ENCODE assay signal across 8 mouse cellular contexts in the genomic region with DNA sequence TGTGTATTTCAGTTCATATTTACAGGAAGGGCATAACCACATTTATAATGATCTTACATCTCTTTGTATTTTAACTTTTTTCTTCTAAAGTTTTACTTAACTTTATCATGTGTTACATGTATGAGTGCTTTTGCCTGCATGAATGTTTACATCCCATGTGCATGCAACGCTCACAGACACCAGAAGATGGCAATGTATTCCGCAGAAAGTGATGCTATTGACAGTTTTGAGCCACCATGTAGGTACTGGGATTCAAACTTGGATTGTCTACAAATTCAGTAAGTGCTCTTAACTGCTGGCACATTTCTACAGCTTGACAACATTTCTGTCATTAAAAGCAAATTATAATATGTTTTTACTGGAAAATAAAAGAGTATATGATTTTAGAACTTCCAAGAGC. TPM values are rescaled to one million over a fixed set of nuclear protein-coding genes. Genes with fewer than 3 reads are reported as not detected.
A peak's percentile ranks its signal among the peaks of the same experiment; 100 is the strongest.
DNase-seq lines count a peak whose midpoint lies in the region; ATAC-seq and TF ChIP-seq lines count a peak whose summit lies in the region.
"Had no signal": no experiment of that assay in that cellular context is flagged by ENCODE, and none has a peak within 500 bp of the region (broad histone marks: within the 10 kb centered on the region; RNA-seq: fewer than 3 reads in every experiment).

No protein-coding gene starts in this region.

- H3K9ac ChIP-seq in liver, embryonic 12.5 days, result no peak overlapping the region
- no peak overlapping the region for H3K9ac ChIP-seq in hindbrain, embryonic 14.5 days
- H3K9ac ChIP-seq: midbrain, embryonic 12.5 days had no signal

- peak; percentile 62; the same call in 1 of the 2 replicates for TF ChIP-seq CTCF in cortical plate, adult 2 months (IDR thresholded peaks at IDR 0.05; ENCODE audit: extremely low read depth, insufficient read depth, low read length)
- peak; percentile 51; the same call in 1 of the 2 replicates for TF ChIP-seq CTCF in lung, adult 2 months (IDR thresholded peaks at IDR 0.05; ENCODE audit: insufficient read depth, low read length)

- no peaks in the 10 kb centered on the region for H3K4me1 ChIP-seq in liver, embryonic 12.5 days
- no peaks in the 10 kb centered on the region for H3K4me1 ChIP-seq in cortical plate, adult 2 months (ENCODE audit: control insufficient read depth, insufficient read depth, low read length)
- no peaks in the 10 kb centered on the region for H3K4me1 ChIP-seq in hindbrain, embryonic 14.5 days (replicated peaks; ENCODE audit: control insufficient read depth, insufficient read depth, low read length)
- no peaks in the 10 kb centered on the region for H3K4me1 ChIP-seq in lung, adult 2 months (ENCODE audit: control insufficient read depth, insufficient read depth, low read length)
- H3K4me1 ChIP-seq: midbrain, embryonic 12.5 days had no signal

- H3K9me3 ChIP-seq in liver, embryonic 12.5 days (replicated peaks), result no peaks in the 10 kb centered on the region
- H3K9me3 ChIP-seq in hindbrain, embryonic 14.5 days (ENCODE audit: control insufficient read depth, low read length), result no peaks in the 10 kb centered on the region
- H3K9me3 ChIP-seq: midbrain, embryonic 12.5 days had no signal

- TF ChIP-seq POLR2A in cortical plate, adult 2 months (IDR thresholded peaks at IDR 0.05; ENCODE audit: extremely low read depth, insufficient read depth, low read length), result no peak
- TF ChIP-seq POLR2A in lung, adult 2 months (IDR thresholded peaks at IDR 0.05; ENCODE audit: borderline replicate concordance, extremely low read depth, low read depth, low read length), result no peak

- peak; percentile 18 for DNase-seq in liver
- DNase-seq in NIH3T3 (ENCODE audit: low read depth), result peak; percentile 80
- peak; percentile 73 for DNase-seq in hindbrain, embryonic 14.5 days (ENCODE audit: low spot score)
- DNase-seq in lung, adult 2 months, result peak; percentile 5
- peak; percentile 54 for DNase-seq in retina, postnatal 1 day

- no peak overlapping the region for H3K4me2 ChIP-seq in liver, embryonic 12.5 days
- no peak overlapping the region for H3K4me2 ChIP-seq in hindbrain, embryonic 14.5 days (replicated peaks)
- H3K4me2 ChIP-seq: midbrain, embryonic 12.5 days had no signal

- 13% methylated on average over 2 of the region's 2 CpGs for WGBS in liver, embryonic 12.5 days (ENCODE audit: insufficient replicate concordance)
- WGBS in hindbrain, embryonic 14.5 days, result 29% methylated on average over 2 of the region's 2 CpGs
- WGBS in lung, adult 2 months, result 16% methylated on average over 2 of the region's 2 CpGs

- H3K36me3 ChIP-seq in liver, embryonic 12.5 days, result no peaks in the 10 kb centered on the region
- H3K36me3 ChIP-seq in hindbrain, embryonic 14.5 days (replicated peaks; ENCODE audit: control insufficient read depth, insufficient read depth), result no peaks in the 10 kb centered on the region
- H3K36me3 ChIP-seq: midbrain, embryonic 12.5 days had no signal

- no peak overlapping the region for H3K4me3 ChIP-seq in liver, embryonic 12.5 days
- no peak overlapping the region for H3K4me3 ChIP-seq in cortical plate, adult 2 months (ENCODE audit: insufficient read depth, low read length)
- H3K4me3 ChIP-seq in hindbrain, embryonic 14.5 days (replicated peaks; ENCODE audit: low read length), result no peak overlapping the region
- H3K4me3 ChIP-seq in lung, adult 2 months (replicated peaks; ENCODE audit: extremely low read depth, low read depth, low read length), result no peak overlapping the region
- H3K4me3 ChIP-seq: midbrain, embryonic 12.5 days had no signal

- ATAC-seq in liver, embryonic 12.5 days, result no peak
- peak; percentile 66; the same call in 1 of the 2 replicates for ATAC-seq in hindbrain, embryonic 14.5 days (ENCODE audit: low FRiP score)

- no peak overlapping the region for H3K27ac ChIP-seq in liver, embryonic 12.5 days
- H3K27ac ChIP-seq in cortical plate, adult 2 months (ENCODE audit: insufficient read depth, low read length), result no peak overlapping the region
- no peak overlapping the region for H3K27ac ChIP-seq in hindbrain, embryonic 14.5 days
- H3K27ac ChIP-seq: midbrain, embryonic 12.5 days had no signal

- H3K27me3 ChIP-seq in liver, embryonic 12.5 days (replicated peaks), result no peaks in the 10 kb centered on the region
- no peaks in the 10 kb centered on the region for H3K27me3 ChIP-seq in hindbrain, embryonic 14.5 days (ENCODE audit: control insufficient read depth, insufficient read depth, low read length)
- H3K27me3 ChIP-seq: midbrain, embryonic 12.5 days had no signal

RNA-seq across cellular contexts. Expression of a gene that starts 9.9 kb away (rescaled TPM):
- not detected in 2 replicates for polyA plus RNA-seq in liver, embryonic 12.5 days (2016; fragmentation: Nextera tagmentation; extraction: Ambion mirVana)
- not detected in 2 replicates for polyA plus RNA-seq in cortical plate, adult 2 months (2012; rRNA removed)
- polyA plus RNA-seq in hindbrain, embryonic 14.5 days (2014; fragmentation: Nextera tagmentation; extraction: Ambion mirVana), result not detected in 2 replicates
- not detected in 2 replicates for polyA plus RNA-seq in lung, adult 2 months (2012; rRNA removed)
- polyA plus RNA-seq: midbrain, embryonic 12.5 days had no signal

RNA-seq across cellular contexts. Expression of a gene that starts 54.2 kb away (rescaled TPM):
- not detected in 2 replicates for polyA plus RNA-seq in liver, embryonic 12.5 days (2016; fragmentation: Nextera tagmentation; extraction: Ambion mirVana)
- polyA plus RNA-seq in cortical plate, adult 2 months (2012; rRNA removed), result not detected in 2 replicates
- not detected in 2 replicates for polyA plus RNA-seq in hindbrain, embryonic 14.5 days (2014; fragmentation: Nextera tagmentation; extraction: Ambion mirVana)
- polyA plus RNA-seq in lung, adult 2 months (2012; rRNA removed), result 0.22 TPM in 1 of 2 replicates, not detected in the other
- polyA plus RNA-seq: midbrain, embryonic 12.5 days had no signal

Comparison
In these comparisons a context has a peak if more than half of its experiments do, and no peak if none do; other contexts are left out.
1. DNase-seq: peak in every context shown above with its lines; median percentile 80 in NIH3T3; 73 in hindbrain, embryonic 14.5 days; 54 in retina, postnatal 1 day; 18 in liver; 5 in lung, adult 2 months.